Mouse (Mus musculus) 3134 (cell line): ENCODE measurements around the gene Cys1.

Experiments used
- DNase-seq: peaks from one replicate; pipeline ENCODE4 v3.0.0-alpha.2; 2011; ENCODE audit warnings: low spot score; ENCODE audit not compliant: insufficient read length; ENCODE audit errors: extremely low read depth

The Cys1 gene

GRCm38 (mm10) chr12:24698514-24698913 lies 16.9 kb upstream of the Cys1 start:
- DNase-seq = no peak

- DNase-seq = no peak
Measured at GRCm38 (mm10) chr12:24697484-24698204, 16.0 kb upstream of the Cys1 start.

- peak; percentile 43 for DNase-seq
Measured at GRCm38 (mm10) chr12:24696500-24697483, 15.2 kb upstream of the Cys1 start.

- no peak for DNase-seq
Measured at GRCm38 (mm10) chr12:24690351-24690750, 8.7 kb upstream of the Cys1 start.

GRCm38 (mm10) chr12:24686696-24687346 lies 5.2 kb upstream of the Cys1 start:
- no peak for DNase-seq

- no peak for DNase-seq
Measured at GRCm38 (mm10) chr12:24686038-24686695, 4.6 kb upstream of the Cys1 start.

- DNase-seq = no peak
Measured at GRCm38 (mm10) chr12:24683461-24683860, 1.8 kb upstream of the Cys1 start.

GRCm38 (mm10) chr12:24682563-24682962 lies 950 bp upstream of the Cys1 start:
- DNase-seq = no peak

- DNase-seq = no peak
Measured at GRCm38 (mm10) chr12:24680492-24681285, 924 bp downstream of the Cys1 start.

- no peak for DNase-seq
Measured at GRCm38 (mm10) chr12:24680096-24680491, 1.5 kb downstream of the Cys1 start.

- no peak for DNase-seq
Measured at GRCm38 (mm10) chr12:24662131-24662530, 19.5 kb downstream of the Cys1 start.

- DNase-seq = no peak
Measured at GRCm38 (mm10) chr12:24661100-24661499, 20.5 kb downstream of the Cys1 start.

GRCm38 (mm10) chr12:24659923-24660322 lies 21.7 kb downstream of the Cys1 start:
- no peak for DNase-seq

- no peak for DNase-seq
Measured at GRCm38 (mm10) chr12:24658998-24659397, 22.6 kb downstream of the Cys1 start.

GRCm38 (mm10) chr12:24656436-24656835 lies 25.2 kb downstream of the Cys1 start:
- no peak for DNase-seq

- no peak for DNase-seq
Measured at GRCm38 (mm10) chr12:24654065-24654862, 27.3 kb downstream of the Cys1 start.

- DNase-seq = peak; percentile 92
Measured at GRCm38 (mm10) chr12:24651642-24652342, 29.8 kb downstream of the Cys1 start.

- peak; percentile 90 for DNase-seq
Measured at GRCm38 (mm10) chr12:24651063-24651557, 30.5 kb downstream of the Cys1 start, which contains the start of gene Klf11. Gene Klf11, plus strand, starts transcription at chr12:24651274.
